Mouse (Mus musculus) kidney, postnatal 0 days (tissue): ENCODE measurements around the gene Pdia3. TPM values are rescaled to one million over a fixed set of nuclear protein-coding genes. Genes with fewer than 3 reads are reported as not detected.
"Not testable (repeated sequence)": the region's sequence is repeated elsewhere in the genome, so short reads cannot be mapped to it uniquely, and the experiment has no call there.

Experiments
- ATAC-seq: fragments of 200-750 bp; cut with Nextera tagmentation; replicated peaks from 2 replicates; pipeline ENCODE4 v1.8.0; 2017; ENCODE audit warnings: low read depth, moderate number of reproducible peaks, moderate TSS enrichment, moderate library complexity; ENCODE audit not compliant: low FRiP score
- DNase-seq: peaks from one replicate; pipeline ENCODE4 v3.0.0-alpha.2; 2016; ENCODE audit warnings: low spot score
- H3K27ac ChIP-seq: fragments of 300-500 bp; sonication (generic); 2 replicates; pipeline ENCODE4 v1.5.1; 2014; ENCODE audit warnings: mild to moderate bottlenecking
- H3K27me3 ChIP-seq: fragments of 300-500 bp; sonication (generic); 2 replicates; pipeline ENCODE4 v1.6.1; 2014; ENCODE audit warnings: low read length, mixed read lengths; ENCODE audit not compliant: insufficient read depth
- H3K36me3 ChIP-seq: fragments of 300-500 bp; sonication (generic); 2 replicates; pipeline ENCODE4 v1.6.1; 2014; ENCODE audit warnings: low read length, mixed read lengths; ENCODE audit not compliant: insufficient read depth
- H3K4me1 ChIP-seq: fragments of 300-500 bp; sonication (generic); replicated peaks from 2 replicates; pipeline ENCODE4 v1.6.1; 2014; ENCODE audit warnings: antibody characterized with exemption, low read length, mixed read lengths; ENCODE audit not compliant: insufficient read depth
- H3K4me2 ChIP-seq: fragments of 300-500 bp; sonication (generic); 2 replicates; pipeline ENCODE4 v1.6.1; 2014; ENCODE audit warnings: mild to moderate bottlenecking, low read length, moderate library complexity, mixed read lengths
- H3K4me3 ChIP-seq: fragments of 300-500 bp; sonication (generic); replicated peaks from 2 replicates; pipeline ENCODE4 v1.5.1; 2014; ENCODE audit warnings: low read depth, low read length
- H3K9ac ChIP-seq: fragments of 300-500 bp; sonication (generic); 2 replicates; pipeline ENCODE4 v1.6.1; 2014; ENCODE audit warnings: low read depth, low read length
- H3K9me3 ChIP-seq: fragments of 300-500 bp; sonication (generic); replicated peaks from 2 replicates; pipeline ENCODE4 v1.6.1; 2016; ENCODE audit warnings: low read length, inconsistent platforms, mixed read lengths
- CTCF ChIP-seq: IDR thresholded peaks from 2 replicates; pipeline ENCODE4 v1.5.1; 2016; ENCODE audit warnings: antibody characterized with exemption, low read depth, mild to moderate bottlenecking, moderate library complexity
- WGBS: fragments of 180-500 bp; shearing (Covaris S2); extraction: QIAGEN DNeasy Blood & Tissue Kit; methylation state at CpG from one replicate; pipeline ENCODE4 v1.1.7; 2014; 5-methylcytosine and 5-hydroxymethylcytosine counted together
- polyA plus RNA-seq: library from polyadenylated mRNA; unstranded; fragments of >200 nt; fragmentation: Nextera tagmentation; extraction: Ambion mirVana; gene quantifications from 2 replicates; pipeline ENCODE4 v1.2.1, GENCODE M21; 2015

Pdia3 gene
- polyA plus RNA-seq, 1 experiment from 2014 or later = 506 TPM

DNA sequence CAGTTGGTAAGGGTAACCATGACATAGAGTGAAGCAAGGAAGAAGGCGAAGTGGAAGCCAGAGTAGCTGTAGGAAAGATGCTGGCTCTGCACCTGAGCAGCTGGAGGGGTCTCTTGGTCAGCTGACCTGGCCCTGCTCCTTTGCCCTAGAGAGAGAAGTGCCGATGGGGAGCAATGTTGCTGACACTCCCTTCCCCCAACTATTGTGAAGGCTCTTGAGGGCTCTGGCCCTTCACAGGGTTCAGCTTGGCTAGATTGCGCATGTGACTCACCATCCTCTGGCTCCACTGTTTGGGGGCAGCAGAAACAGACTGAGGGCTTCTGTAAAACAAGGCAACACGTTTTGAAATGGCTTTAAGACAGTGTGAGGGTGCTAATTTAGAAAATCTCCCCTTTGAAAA lies 38.8 kb downstream of the Pdia3 start:
- Histone ChIP-seq H3K27me3 (no peaks in the 10 kb centered on the region), H3K27ac (no peak overlapping the region), H3K9me3 (no peaks in the 10 kb centered on the region), H3K9ac (no peak overlapping the region), H3K4me2 (no peak overlapping the region), H3K36me3 (peaks cover 8% of the 10 kb centered on the region; the same call in 1 of the 2 replicates), H3K4me3 (no peak overlapping the region), H3K4me1 (peaks cover 9% of the 10 kb centered on the region; the same call in 1 of the 2 replicates)
- WGBS = 73% methylated on average over 4 of the region's 4 CpGs
- TF ChIP-seq CTCF = no peak
- no peak for DNase-seq
- no peak for ATAC-seq

DNA sequence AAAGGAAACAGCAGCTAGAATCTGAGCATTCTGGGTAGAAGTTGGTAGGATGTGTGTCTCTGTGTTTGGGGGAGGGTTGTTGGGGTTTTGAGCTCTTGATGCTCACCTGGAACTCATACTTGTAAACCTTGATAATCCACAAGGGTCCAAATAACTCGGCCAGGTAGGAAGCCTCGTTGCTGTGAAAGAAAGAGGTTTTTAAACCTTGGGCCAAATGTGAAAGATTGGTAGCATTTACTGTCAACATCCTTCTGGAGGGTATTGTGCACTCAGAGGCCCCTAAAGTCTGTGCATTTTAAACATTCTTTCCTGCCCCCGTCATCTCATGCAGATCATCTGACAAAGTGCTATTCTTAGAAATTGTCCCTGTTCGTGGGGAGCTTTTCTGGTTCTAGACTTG lies 39.4 kb downstream of the Pdia3 start, which contains the start of gene Hypk:
Hypk (plus strand) TSS at position 301 of the 400 bp plus-strand sequence.
- Histone ChIP-seq H3K9ac (no peak within 1 kb of the TSS), H3K27me3 (no peaks in the 10 kb centered on the region), H3K36me3 (peaks cover 8% of the 10 kb centered on the region; the same call in 1 of the 2 replicates), H3K9me3 (no peaks in the 10 kb centered on the region), H3K4me2 (no peak within 1 kb of the TSS), H3K4me3 (no peak within 1 kb of the TSS), H3K27ac (no peak within 1 kb of the TSS), H3K4me1 (peaks cover 9% of the 10 kb centered on the region; the same call in 1 of the 2 replicates)
- 69% methylated on average over 4 of the region's 4 CpGs for WGBS
- TF ChIP-seq CTCF = no peak
- DNase-seq (no peak), ATAC-seq (no peak)

DNA sequence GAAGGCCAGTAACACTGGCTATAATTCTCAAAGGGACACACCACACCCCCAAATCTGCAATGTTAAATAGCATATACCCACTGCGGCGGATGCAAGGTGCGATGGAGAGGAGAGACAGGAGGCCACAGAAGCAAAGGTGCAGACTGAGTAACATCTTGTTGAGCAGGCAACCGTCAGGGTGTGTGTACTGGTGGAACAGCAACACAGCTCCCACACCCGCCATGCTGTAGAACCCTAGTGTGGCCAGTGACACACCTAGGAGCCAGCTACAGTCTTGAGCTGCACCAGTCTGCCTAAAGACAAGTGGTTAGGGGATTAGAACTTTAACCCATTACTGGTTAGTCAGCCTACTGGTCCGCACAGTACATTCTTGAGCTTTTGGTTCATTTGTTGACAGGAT lies 40.3 kb downstream of the Pdia3 start:
- TF ChIP-seq CTCF = no peak
- no peak overlapping the region for H3K9ac ChIP-seq

DNA sequence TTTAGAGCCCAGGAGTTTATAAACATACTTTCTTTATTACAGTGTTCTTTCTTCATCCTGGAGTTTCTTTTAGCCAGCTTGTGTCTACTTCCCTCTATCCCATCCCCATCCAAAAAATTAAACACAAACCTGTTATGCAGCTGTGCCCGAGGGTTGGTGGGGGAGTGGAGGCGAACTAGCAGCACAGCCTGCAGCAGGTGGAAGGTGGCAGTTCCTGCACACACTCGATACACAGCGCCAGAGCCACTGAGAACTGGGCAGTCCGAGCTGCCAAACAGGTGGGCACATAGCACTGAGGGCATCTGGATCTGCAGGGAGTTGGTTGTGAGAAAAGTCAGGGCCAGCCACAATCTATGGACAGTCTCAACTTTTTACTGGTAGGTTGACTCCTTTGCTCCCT lies 42.0 kb downstream of the Pdia3 start:
- Histone ChIP-seq H3K4me3 (no peak overlapping the region), H3K4me2 (no peak overlapping the region), H3K4me1 (peaks cover 5% of the 10 kb centered on the region; the same call in 1 of the 2 replicates), H3K36me3 (peaks cover 12% of the 10 kb centered on the region; the same call in 1 of the 2 replicates), H3K27me3 (no peaks in the 10 kb centered on the region), H3K27ac (no peak overlapping the region), H3K9me3 (no peaks in the 10 kb centered on the region), H3K9ac (no peak overlapping the region)
- ATAC-seq = no peak
- no peak for DNase-seq
- no peak for TF ChIP-seq CTCF
- WGBS = 65% methylated on average over 5 of the region's 5 CpGs

More for the DNA sequence above, 40.3 kb downstream of the Pdia3 start:
- Histone ChIP-seq H3K4me3 (no peak overlapping the region), H3K36me3 (peaks cover 12% of the 10 kb centered on the region; the same call in 1 of the 2 replicates), H3K27me3 (no peaks in the 10 kb centered on the region), H3K27ac (no peak overlapping the region), H3K4me1 (peaks cover 8% of the 10 kb centered on the region; the same call in 1 of the 2 replicates), H3K4me2 (no peak overlapping the region), H3K9me3 (no peaks in the 10 kb centered on the region)
- ATAC-seq = no peak
- WGBS = 89% methylated on average over 6 of the region's 6 CpGs
- DNase-seq = no peak

DNA sequence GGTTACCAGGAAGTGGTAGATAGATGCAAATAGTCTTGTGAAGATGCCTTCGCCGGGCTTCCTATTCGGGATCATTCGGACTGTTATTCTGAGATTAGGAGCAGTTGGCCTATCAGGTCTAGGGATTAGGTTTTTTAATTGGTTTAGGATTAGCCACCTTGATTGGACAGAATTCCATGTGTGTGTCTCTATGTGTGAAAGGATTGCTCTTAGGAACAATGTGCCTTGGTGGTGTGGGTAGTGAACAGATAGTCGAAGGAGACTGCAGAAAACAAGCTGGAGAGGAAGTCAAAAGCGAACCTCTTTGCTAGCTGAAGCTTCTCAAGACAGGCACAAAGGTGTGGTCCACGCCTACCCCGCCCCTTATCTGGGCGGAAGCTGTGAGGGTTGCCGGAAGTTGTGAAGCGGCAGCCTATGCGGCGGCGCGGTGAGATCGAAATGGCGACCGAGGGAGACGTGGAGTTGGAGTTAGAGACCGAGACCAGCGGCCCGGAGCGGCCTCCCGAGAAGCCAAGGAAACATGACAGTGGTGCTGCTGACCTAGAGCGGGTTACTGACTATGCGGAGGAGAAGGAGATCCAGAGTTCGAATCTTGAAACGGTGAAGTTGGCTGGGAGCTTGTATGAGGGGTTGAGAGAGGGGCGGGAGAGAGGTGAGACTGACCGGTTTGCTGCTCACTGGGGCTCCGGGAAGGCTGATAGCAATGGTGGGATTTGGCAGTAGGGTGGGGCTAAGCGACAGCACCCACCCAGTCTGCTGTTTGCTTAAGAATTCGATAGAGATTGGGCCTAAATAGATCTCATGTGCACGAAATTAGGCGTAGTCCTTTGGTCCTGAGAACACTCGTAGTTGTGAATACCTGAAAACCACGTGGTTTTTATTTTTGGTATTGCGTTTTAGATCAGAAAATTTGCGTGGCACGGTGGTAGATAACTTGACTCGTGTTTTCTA lies 43.4 kb downstream of the Pdia3 start, which contains the start of gene Serinc4:
Serinc4 (minus strand) TSS at position 90 of the 951 bp plus-strand sequence.
- peak within 1 kb of the TSS; percentile 65; the same call in 1 of the 2 replicates for H3K27ac ChIP-seq
- H3K4me1 ChIP-seq = peaks cover 5% of the 10 kb centered on the region; the same call in 1 of the 2 replicates
- no peaks in the 10 kb centered on the region for H3K27me3 ChIP-seq
- H3K4me3 ChIP-seq = peak within 1 kb of the TSS; percentile 67
- DNase-seq (peak; percentile 93), ATAC-seq (peak; percentile 86)
- H3K9ac ChIP-seq = peak within 1 kb of the TSS; percentile 73
- 4% methylated on average over 41 of the region's 41 CpGs for WGBS
- H3K9me3 ChIP-seq = no peaks in the 10 kb centered on the region
- peak within 1 kb of the TSS; percentile 67 for H3K4me2 ChIP-seq
- TF ChIP-seq CTCF = no peak
- H3K36me3 ChIP-seq = peaks cover 12% of the 10 kb centered on the region; the same call in 1 of the 2 replicates

DNA sequence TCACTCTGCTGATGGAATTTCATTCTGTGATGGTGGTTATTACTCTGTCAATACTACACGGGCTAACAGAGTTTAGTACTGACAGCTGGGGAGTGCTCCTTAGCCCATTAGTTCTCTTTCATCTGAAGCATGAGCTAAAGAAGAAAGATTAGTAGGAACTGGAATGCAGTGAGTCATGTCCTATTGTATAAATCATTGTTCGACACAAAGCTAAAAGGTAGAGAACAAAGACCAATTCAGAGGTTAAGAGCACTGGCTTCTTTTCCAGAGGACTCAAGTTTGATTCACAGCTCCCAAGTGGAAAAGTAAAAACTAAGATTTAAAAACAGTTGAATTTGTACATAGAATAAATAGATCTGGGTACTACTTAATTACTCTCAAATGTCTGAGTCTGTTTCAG lies 46.5 kb downstream of the Pdia3 start:
- DNase-seq (no peak), ATAC-seq (no peak)
- Histone ChIP-seq H3K4me1 (peaks cover 5% of the 10 kb centered on the region; the same call in 1 of the 2 replicates), H3K4me3 (no peak overlapping the region), H3K36me3 (0 out of 2 replicates have a peak, but pooled peaks cover 5% of the 10 kb centered on the region), H3K4me2 (no peak overlapping the region), H3K9me3 (no peaks in the 10 kb centered on the region), H3K9ac (no peak overlapping the region), H3K27me3 (no peaks in the 10 kb centered on the region), H3K27ac (no peak overlapping the region)
- 31% methylated on average over 2 of the region's 2 CpGs for WGBS
- TF ChIP-seq CTCF = no peak

DNA sequence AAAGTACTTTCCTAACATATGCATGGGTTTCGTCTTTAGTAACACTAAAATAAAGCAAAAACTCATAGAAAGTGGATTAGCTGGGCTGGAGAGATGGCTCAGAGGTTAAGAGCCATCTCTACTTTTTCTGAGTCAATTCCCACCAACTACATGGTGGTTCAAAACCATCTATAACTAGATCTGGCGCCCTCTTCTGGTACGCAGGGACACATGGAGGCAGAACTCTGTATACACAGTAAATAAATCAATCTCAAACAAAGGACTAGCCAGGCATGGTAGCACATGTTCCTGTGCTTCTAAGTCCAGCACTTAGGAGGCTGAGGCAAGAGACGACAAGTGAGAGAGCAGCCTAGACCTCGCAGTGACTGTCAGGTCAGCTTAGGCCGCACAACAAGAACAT lies 55.4 kb downstream of the Pdia3 start:
- DNase-seq, H3K27me3 ChIP-seq, H3K27ac ChIP-seq, H3K4me1 ChIP-seq, H3K4me3 ChIP-seq, H3K36me3 ChIP-seq, H3K9ac ChIP-seq, ATAC-seq, H3K4me2 ChIP-seq, H3K9me3 ChIP-seq: not testable (repeated sequence)
- 20% methylated on average over 1 of the region's 6 CpGs for WGBS

DNA sequence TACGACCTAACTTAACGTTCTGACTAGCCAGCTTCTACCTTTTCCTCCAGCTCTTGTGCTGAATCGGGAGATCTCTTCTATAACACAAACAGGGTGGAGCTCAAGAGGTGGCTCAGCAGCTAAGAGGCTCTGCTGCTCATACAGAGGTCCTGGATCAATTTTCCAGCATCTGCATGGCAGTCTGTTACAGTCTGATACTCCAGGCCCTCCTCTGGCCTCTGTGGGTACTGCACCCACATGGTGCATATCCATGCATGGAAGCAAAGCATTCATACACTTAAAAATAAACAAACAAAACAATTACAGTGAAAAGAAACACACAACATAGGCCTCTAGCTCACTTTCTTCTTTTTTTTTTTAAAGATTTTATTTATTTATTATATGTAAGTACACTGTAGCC lies 59.2 kb downstream of the Pdia3 start:
- H3K4me3 ChIP-seq, H3K27ac ChIP-seq, DNase-seq, H3K4me2 ChIP-seq, H3K4me1 ChIP-seq, ATAC-seq, H3K9ac ChIP-seq, H3K27me3 ChIP-seq, H3K9me3 ChIP-seq, H3K36me3 ChIP-seq: not testable (repeated sequence)
- 95% methylated on average over 3 of the region's 3 CpGs for WGBS
